Mouse (Mus musculus): ENCODE measurements around the gene Itga9. TPM values are rescaled to one million over a fixed set of nuclear protein-coding genes. Genes with fewer than 3 reads are reported as not detected.

Itga9 gene
- polyA plus RNA-seq, 1 experiment from 2014 or later = 0.48 TPM

DNA sequence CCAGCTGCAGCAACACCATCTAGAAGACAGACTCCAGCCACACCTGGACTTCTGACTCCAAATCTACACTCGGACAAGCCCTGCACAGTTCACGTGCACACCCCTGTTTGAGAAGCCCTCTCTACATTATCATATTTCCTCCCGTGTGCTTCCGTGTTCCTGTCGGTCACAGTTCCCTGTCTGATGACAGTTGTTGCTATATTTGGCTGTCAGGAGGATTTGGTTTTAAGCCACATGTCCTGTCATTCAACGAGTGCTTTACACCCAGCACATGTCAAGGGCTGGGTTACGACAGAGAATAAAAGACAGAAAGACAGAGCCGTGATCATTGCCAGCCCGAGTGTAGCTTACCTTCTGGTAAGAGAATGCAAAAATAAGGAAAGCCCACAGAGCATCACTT lies 250.2 kb downstream of the Itga9 start:
- Histone ChIP-seq H3K4me1 (no peaks in the 10 kb centered on the region), H3K36me3 (ENCODE audit: poor library complexity, severe bottlenecking) (no peaks in the 10 kb centered on the region), H3K9ac (no peak overlapping the region), H3K27ac (no peak overlapping the region), H3K4me3 (no peak overlapping the region), H3K27me3 (no peaks in the 10 kb centered on the region), H3K4me2 (no peak overlapping the region), H3K9me3 (replicated peaks) (no peaks in the 10 kb centered on the region)
- no peak for ATAC-seq
- 84% methylated on average over 9 of the region's 9 CpGs for WGBS

DNA sequence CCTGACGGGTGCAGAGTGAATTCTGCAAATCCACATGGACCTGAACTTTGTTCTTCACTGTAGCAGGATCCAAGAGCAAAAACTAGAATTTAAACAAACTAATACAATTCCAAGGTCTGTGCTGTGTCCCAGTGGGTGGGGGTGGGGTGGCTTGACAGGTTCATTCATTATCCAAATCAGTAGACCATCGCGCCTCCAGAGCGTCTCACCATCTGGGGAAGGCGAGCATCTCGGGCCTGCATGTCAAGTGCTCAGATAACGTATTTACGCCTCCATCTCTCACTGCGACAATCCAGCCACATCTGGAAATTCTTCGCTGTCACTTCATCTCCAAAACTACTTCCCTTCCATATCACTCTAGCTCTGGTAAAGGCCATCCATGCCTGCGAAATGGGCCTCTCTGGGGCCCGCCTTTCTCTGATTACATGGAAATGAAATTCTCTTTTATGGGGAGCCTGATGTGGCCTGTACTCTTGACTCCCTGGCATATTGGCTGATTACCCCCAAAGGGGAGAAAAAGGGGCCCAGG lies 254.2 kb downstream of the Itga9 start:
- WGBS = 86% methylated on average over 12 of the region's 12 CpGs
- Histone ChIP-seq H3K4me3 (no peak overlapping the region), H3K4me1 (no peaks in the 10 kb centered on the region), H3K27ac (no peak overlapping the region), H3K9ac (no peak overlapping the region), H3K36me3 (ENCODE audit: poor library complexity, severe bottlenecking) (no peaks in the 10 kb centered on the region), H3K4me2 (no peak overlapping the region), H3K27me3 (no peaks in the 10 kb centered on the region), H3K9me3 (replicated peaks) (no peaks in the 10 kb centered on the region)
- ATAC-seq = no peak

DNA sequence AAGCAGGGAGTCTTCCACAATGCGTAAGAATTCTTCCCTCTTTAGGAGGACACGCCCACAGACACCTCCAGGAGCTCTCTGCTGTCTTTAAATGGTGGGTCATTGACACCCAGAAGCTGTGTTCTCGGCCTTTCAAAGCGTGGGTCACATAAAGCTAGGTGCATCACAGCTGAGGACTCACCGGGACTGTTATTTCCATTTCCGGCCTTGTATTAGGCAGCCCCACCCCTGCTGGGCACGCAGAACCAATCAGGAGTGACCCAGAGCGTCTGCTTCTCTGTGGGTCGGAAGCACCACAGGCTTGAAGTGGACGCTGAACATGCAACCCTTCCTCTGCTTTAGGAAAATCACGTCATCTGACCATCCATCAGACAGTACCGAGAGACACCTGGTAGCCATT lies 255.7 kb downstream of the Itga9 start:
- 83% methylated on average over 12 of the region's 12 CpGs for WGBS
- H3K4me2 ChIP-seq = no peak overlapping the region
- H3K36me3 ChIP-seq (ENCODE audit: poor library complexity, severe bottlenecking) = no peaks in the 10 kb centered on the region
- H3K27me3 ChIP-seq = no peaks in the 10 kb centered on the region
- H3K27ac ChIP-seq = no peak overlapping the region
- no peaks in the 10 kb centered on the region for H3K4me1 ChIP-seq
- no peaks in the 10 kb centered on the region for H3K9me3 ChIP-seq (replicated peaks)
- ATAC-seq = no peak
- no peak overlapping the region for H3K4me3 ChIP-seq
- H3K9ac ChIP-seq = no peak overlapping the region

DNA sequence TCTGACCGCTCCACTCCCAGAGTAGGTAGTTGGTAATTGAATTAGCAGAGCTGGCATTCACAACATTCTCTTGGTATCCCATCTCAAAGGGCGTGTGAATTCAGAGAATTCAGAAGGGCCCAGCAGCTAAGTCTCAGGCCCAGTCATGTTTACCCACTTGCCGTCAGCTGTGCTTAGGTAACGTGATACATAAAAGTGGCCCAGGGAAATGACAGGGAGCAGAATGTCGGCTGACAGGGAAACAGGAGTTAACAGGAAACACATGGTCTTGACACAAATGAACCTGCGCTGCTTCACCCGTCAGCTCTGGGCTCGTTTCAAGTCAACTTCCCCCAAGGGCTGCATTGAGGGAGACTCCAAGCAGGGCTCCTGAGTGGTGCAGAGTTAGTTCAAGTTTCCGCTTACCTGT lies 256.4 kb downstream of the Itga9 start:
- Histone ChIP-seq H3K4me1 (no peaks in the 10 kb centered on the region), H3K27ac (no peak overlapping the region), H3K9ac (no peak overlapping the region), H3K4me2 (no peak overlapping the region), H3K27me3 (no peaks in the 10 kb centered on the region), H3K36me3 (ENCODE audit: poor library complexity, severe bottlenecking) (no peaks in the 10 kb centered on the region), H3K4me3 (no peak overlapping the region), H3K9me3 (replicated peaks) (no peaks in the 10 kb centered on the region)
- WGBS = 77% methylated on average over 9 of the region's 9 CpGs
- ATAC-seq = no peak

DNA sequence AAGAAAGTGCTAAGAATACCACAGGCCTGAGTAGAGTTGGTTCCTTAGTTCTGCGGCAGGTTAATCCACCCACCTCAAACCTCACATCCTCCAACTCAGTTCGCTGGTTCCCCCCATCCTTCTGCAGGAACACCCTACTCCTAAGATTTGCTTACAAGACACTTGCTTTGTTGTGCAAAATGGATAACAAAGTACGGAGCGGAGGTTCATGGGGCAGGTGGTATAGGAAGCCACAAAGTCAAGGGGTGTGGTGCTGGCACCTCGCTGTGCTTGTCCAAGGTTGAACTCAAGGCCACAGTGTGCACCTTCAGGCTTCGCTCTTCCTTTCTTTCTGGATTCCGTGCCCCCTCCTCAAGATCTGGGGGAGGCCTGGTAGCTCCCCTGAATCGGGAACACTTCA lies 257.0 kb downstream of the Itga9 start:
- Histone ChIP-seq H3K4me2 (no peak overlapping the region), H3K9me3 (replicated peaks) (no peaks in the 10 kb centered on the region), H3K27ac (no peak overlapping the region), H3K4me1 (no peaks in the 10 kb centered on the region), H3K27me3 (no peaks in the 10 kb centered on the region), H3K9ac (no peak overlapping the region), H3K36me3 (ENCODE audit: poor library complexity, severe bottlenecking) (no peaks in the 10 kb centered on the region), H3K4me3 (no peak overlapping the region)
- no peak for ATAC-seq
- WGBS = 91% methylated on average over 8 of the region's 8 CpGs

DNA sequence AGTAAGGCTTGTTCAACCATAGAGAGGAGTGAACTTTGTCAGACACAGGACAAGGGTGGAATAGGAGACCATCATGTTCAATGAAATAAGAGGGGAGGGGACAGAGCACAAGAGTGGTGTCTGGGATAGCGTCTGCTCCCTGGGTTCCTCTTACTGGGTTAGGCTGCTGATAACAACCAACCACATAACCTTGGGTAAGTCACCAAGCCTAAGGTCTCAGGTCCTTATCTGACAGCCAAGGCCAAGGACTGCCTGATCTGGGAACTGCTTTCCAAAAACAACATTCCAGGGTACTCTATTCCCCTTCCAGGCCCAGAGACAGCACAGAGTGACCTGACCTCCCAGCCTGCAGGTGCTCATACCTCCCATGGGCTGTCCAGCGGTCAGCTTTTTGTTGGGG lies 260.5 kb downstream of the Itga9 start:
- no peaks in the 10 kb centered on the region for H3K36me3 ChIP-seq (ENCODE audit: poor library complexity, severe bottlenecking)
- H3K9me3 ChIP-seq (replicated peaks) = no peaks in the 10 kb centered on the region
- H3K27ac ChIP-seq = no peak overlapping the region
- H3K9ac ChIP-seq = no peak overlapping the region
- H3K4me3 ChIP-seq = no peak overlapping the region
- H3K27me3 ChIP-seq = no peaks in the 10 kb centered on the region
- no peak for ATAC-seq
- WGBS = 96% methylated on average over 2 of the region's 2 CpGs
- H3K4me2 ChIP-seq = no peak overlapping the region
- no peaks in the 10 kb centered on the region for H3K4me1 ChIP-seq

DNA sequence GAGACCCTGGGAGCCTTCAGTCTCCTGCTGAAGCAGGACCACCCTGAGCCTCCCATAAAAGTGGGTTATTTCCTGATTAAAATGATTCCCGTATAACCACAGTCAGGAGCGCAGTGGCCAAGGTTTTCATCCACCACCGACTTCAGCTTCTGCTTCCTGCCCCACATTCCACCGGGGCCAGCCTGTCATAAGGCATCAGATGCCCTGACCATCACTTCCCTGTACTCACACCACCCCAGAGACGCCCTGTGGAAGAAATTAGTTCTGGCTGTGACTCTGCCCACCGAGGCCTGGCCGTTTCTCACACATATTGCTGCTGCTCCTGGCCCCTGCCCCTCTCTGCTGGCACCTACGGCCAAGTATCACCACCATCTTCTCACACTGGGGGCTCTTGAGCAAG lies 261.4 kb downstream of the Itga9 start:
- H3K27ac ChIP-seq = no peak overlapping the region
- WGBS = 88% methylated on average over 8 of the region's 8 CpGs

DNA sequence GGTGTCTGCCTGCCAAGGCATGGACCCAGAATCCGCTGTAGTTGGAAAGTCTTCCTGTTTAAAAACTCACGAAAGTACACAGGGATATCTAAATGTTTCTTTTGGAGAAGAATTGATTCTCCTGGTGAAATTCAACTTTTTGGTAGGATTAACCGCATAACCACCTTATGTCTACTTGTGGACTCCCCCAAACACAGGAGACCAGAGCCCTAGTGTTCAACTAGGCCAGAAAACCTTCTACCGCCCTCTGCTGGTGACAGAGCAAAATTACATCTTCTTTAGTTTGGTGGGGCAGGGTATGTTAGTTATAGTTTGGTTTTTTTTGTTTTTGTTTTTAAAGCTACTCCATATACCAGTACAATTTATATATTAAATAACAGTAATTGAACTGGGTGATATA lies 264.6 kb downstream of the Itga9 start:
- no peak overlapping the region for H3K4me2 ChIP-seq
- H3K27ac ChIP-seq = no peak overlapping the region
- no peaks in the 10 kb centered on the region for H3K36me3 ChIP-seq (ENCODE audit: poor library complexity, severe bottlenecking)
- no peaks in the 10 kb centered on the region for H3K9me3 ChIP-seq (replicated peaks)
- no peak overlapping the region for H3K9ac ChIP-seq
- no peaks in the 10 kb centered on the region for H3K27me3 ChIP-seq
- no peaks in the 10 kb centered on the region for H3K4me1 ChIP-seq
- no peak overlapping the region for H3K4me3 ChIP-seq
- WGBS = 49% methylated on average over 4 of the region's 4 CpGs
- no peak for ATAC-seq

More for the DNA sequence above, 261.4 kb downstream of the Itga9 start:
- Histone ChIP-seq H3K9me3 (replicated peaks) (no peaks in the 10 kb centered on the region), H3K36me3 (ENCODE audit: poor library complexity, severe bottlenecking) (no peaks in the 10 kb centered on the region), H3K9ac (no peak overlapping the region), H3K4me2 (no peak overlapping the region), H3K4me1 (no peaks in the 10 kb centered on the region), H3K4me3 (no peak overlapping the region), H3K27me3 (no peaks in the 10 kb centered on the region)
- ATAC-seq = no peak

DNA sequence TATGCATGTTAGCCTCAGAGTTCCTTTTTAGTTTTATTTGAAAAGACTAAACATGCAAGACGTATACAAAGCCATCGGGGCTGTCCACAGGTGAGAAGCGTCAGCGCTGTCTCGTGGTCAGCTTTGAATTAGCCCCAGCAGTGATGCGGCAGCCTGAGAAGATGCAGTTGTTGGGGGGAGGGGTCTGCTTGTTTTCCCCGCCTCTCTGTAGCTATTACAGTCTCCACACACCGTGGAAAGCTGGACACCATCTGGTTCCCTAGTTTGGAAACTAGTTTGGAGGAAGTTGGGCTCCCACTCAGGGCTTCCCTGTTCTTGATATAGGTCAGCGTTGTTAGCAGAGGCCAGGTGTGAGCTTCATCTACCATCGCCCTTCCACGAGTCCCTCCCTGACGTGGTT lies 266.5 kb downstream of the Itga9 start:
- Histone ChIP-seq H3K36me3 (ENCODE audit: poor library complexity, severe bottlenecking) (no peaks in the 10 kb centered on the region), H3K4me3 (no peak overlapping the region), H3K27ac (no peak overlapping the region), H3K9me3 (replicated peaks) (no peaks in the 10 kb centered on the region), H3K9ac (no peak overlapping the region), H3K4me2 (no peak overlapping the region), H3K4me1 (no peaks in the 10 kb centered on the region), H3K27me3 (no peaks in the 10 kb centered on the region)
- WGBS = 94% methylated on average over 12 of the region's 12 CpGs
- ATAC-seq = no peak

DNA sequence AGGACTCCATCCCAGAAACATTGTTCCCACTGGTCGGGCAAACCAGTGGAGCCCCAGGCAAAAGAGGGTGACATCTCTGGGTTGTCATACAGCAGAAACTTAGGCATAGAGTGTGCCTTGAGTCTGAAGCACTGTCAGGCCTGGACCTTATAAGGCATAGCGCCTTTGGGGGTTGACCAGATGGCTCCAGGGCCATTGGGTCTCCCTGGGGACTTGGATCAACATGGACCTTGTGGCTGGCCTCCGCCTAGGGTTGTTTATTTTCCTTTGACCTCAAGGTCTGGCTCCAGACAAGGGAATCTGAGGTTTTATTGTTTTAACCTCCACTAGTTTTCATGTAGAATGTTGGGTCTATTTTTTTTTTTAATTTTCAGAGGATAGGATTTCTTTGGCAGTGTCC lies 267.1 kb downstream of the Itga9 start:
- H3K9me3 ChIP-seq (replicated peaks) = no peaks in the 10 kb centered on the region
- no peaks in the 10 kb centered on the region for H3K27me3 ChIP-seq
- ATAC-seq = no peak
- no peaks in the 10 kb centered on the region for H3K36me3 ChIP-seq (ENCODE audit: poor library complexity, severe bottlenecking)
- H3K27ac ChIP-seq = no peak overlapping the region
- 88% methylated on average over 3 of the region's 3 CpGs for WGBS
- H3K9ac ChIP-seq = no peak overlapping the region
- no peak overlapping the region for H3K4me2 ChIP-seq
- H3K4me3 ChIP-seq = no peak overlapping the region
- H3K4me1 ChIP-seq = no peaks in the 10 kb centered on the region

DNA sequence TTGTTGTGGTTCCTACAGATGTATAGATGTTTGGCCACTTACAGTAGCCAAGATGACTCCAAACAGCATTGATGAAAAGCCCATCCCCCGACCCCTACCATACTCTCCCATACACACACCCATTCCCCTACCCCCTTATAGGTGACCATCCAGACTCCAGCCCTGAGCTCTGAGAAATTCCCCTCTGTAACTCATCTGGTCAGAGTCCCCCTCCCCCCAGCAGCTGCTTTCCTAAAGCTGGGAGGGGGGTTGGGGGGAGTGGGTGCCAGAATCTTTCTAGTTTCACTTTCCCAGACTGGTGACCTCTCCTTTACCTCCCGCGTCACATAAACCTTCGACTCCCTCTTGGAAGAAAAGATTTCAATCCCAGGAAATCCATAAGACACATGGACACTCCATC lies 269.2 kb downstream of the Itga9 start:
- no peak overlapping the region for H3K4me2 ChIP-seq
- no peak overlapping the region for H3K9ac ChIP-seq
- no peaks in the 10 kb centered on the region for H3K9me3 ChIP-seq (replicated peaks)
- H3K4me3 ChIP-seq = no peak overlapping the region
- H3K4me1 ChIP-seq = no peaks in the 10 kb centered on the region
- H3K27me3 ChIP-seq = no peaks in the 10 kb centered on the region
- no peak for ATAC-seq
- 93% methylated on average over 4 of the region's 4 CpGs for WGBS
- H3K27ac ChIP-seq = no peak overlapping the region
- no peaks in the 10 kb centered on the region for H3K36me3 ChIP-seq (ENCODE audit: poor library complexity, severe bottlenecking)

DNA sequence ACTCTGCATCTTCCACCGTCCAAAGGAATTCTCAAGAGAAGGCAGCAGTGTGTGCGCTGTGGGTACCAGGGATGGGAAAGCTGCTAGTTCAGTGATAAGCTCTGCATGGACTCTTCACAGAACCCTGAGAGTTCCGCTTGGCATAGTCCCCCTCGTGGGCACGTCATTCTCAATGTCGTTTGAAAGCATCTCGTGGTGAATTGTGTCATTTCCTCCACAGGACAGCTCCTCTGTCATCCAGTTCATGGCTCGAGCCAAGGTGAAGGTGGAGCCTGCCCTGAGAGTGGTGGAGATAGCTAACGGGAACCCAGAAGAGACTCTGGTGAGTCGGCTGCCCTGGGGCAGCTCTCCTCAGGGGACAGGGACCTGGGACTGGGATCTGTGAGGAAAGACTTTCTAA lies 270.4 kb downstream of the Itga9 start:
- Histone ChIP-seq H3K9me3 (replicated peaks) (no peaks in the 10 kb centered on the region), H3K4me3 (no peak overlapping the region), H3K36me3 (ENCODE audit: poor library complexity, severe bottlenecking) (no peaks in the 10 kb centered on the region), H3K27ac (no peak overlapping the region), H3K4me2 (no peak overlapping the region), H3K27me3 (no peaks in the 10 kb centered on the region), H3K4me1 (no peaks in the 10 kb centered on the region), H3K9ac (no peak overlapping the region)
- no peak for ATAC-seq
- WGBS = 90% methylated on average over 10 of the region's 10 CpGs

DNA sequence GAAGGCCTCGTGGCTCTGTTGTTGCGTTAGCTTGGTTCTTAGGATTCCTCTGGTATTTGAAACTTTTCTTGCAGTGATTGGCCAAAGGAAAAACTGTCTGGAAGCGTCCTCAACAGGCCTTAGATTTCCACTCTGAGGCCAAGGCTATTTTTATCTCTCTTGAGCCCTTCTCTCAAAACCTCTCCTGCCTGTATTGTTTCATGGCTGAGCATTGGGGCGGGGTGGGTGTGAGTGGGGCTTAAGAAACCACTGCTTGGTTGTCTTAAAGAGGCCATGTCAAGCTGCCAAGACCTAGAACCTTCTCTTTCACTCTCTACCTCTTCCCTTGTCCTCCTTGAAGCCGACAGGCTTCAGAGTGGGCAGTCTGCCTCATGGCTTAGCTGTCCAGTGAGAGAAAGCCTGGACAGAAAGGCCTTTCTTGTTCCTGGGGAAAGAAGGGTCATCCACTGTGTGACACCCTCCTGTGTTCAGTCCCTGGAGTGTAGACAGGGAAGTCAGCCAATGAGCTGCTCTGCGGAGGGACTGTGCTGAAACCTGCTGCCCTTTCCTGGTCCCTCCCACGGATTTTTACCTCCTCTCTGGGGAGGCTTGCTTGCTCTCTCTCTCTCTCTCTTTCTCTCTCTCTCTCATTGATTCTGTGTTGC lies 271.0 kb downstream of the Itga9 start:
- Histone ChIP-seq H3K36me3 (ENCODE audit: poor library complexity, severe bottlenecking) (no peaks in the 10 kb centered on the region), H3K27ac (no peak overlapping the region), H3K4me1 (no peaks in the 10 kb centered on the region), H3K27me3 (no peaks in the 10 kb centered on the region), H3K9me3 (replicated peaks) (no peaks in the 10 kb centered on the region), H3K9ac (no peak overlapping the region), H3K4me3 (no peak overlapping the region), H3K4me2 (no peak overlapping the region)
- 76% methylated on average over 7 of the region's 7 CpGs for WGBS
- no peak for ATAC-seq

All from forebrain, embryonic 13.5 days (tissue).